Mouse (Mus musculus): Measurements from ENCODE around the gene Olfr94.

GRCm38 (mm10) chr17:37221879-37222278 is 21.1 kb upstream of the Olfr94 start:
- TF ChIP-seq GATA1 (IDR thresholded peaks at IDR 0.05; ENCODE audit: borderline replicate concordance, low read length) (no peak), CTCF (IDR thresholded peaks at IDR 0.05; ENCODE audit: low read depth, low read length) (no peak), POLR2AphosphoS5 (IDR thresholded peaks at IDR 0.05; ENCODE audit: insufficient replicate concordance, low read depth, low read length) (no peak), TAL1 (conservative IDR thresholded peaks at IDR 0.05; ENCODE audit: low read depth, low read length) (no peak), GATA2 (IDR thresholded peaks at IDR 0.05; ENCODE audit: borderline replicate concordance, low read depth, low read length) (no peak)
